Mouse (Mus musculus) liver, adult 2 months (tissue): ENCODE data around the gene Eif2b2.

Source experiments
- CTCF ChIP-seq: fragments of 200-500 bp; IDR thresholded peaks from 2 replicates; pipeline ENCODE4 v1.5.1; 2011; ENCODE audit warnings: low read depth, low read length, control low read depth
- POLR2A ChIP-seq: fragments of 200-500 bp; IDR thresholded peaks from 2 replicates; pipeline ENCODE4 v1.6.1; 2011; ENCODE audit warnings: low read length, control low read depth; ENCODE audit not compliant: insufficient read depth; ENCODE audit errors: extremely low read depth

GRCm38 (mm10) chr12:85175087-85175675 lies 44.1 kb upstream of the Eif2b2 start:
- TF ChIP-seq CTCF, result no peak
- no peak for TF ChIP-seq POLR2A
